Mouse (Mus musculus) heart, embryonic 13.5 days (tissue): ENCODE results near the gene Sh3bgr. TPM values are rescaled to one million over a fixed set of nuclear protein-coding genes. Genes with fewer than 3 reads are reported as not detected.

Experiments
- ATAC-seq: fragments of 200-750 bp; cut with Nextera tagmentation; 2 replicates; pipeline ENCODE4 v1.8.0; 2017; ENCODE audit warnings: moderate TSS enrichment; ENCODE audit not compliant: insufficient number of reproducible peaks, low FRiP score, low TSS enrichment; ENCODE audit errors: extremely low read depth
- H3K27ac ChIP-seq: fragments of 300-500 bp; sonication (generic); replicated peaks from 2 replicates; pipeline ENCODE4 v1.5.1; 2015; ENCODE audit warnings: moderate library complexity, mild to moderate bottlenecking, inconsistent platforms
- H3K27me3 ChIP-seq: fragments of 300-500 bp; sonication (generic); replicated peaks from 2 replicates; pipeline ENCODE4 v1.6.1; 2015; ENCODE audit warnings: mild to moderate bottlenecking, inconsistent platforms
- H3K36me3 ChIP-seq: fragments of 300-500 bp; sonication (generic); 2 replicates; pipeline ENCODE4 v1.6.1; 2015; ENCODE audit warnings: mild to moderate bottlenecking, inconsistent platforms
- H3K4me1 ChIP-seq: fragments of 300-500 bp; sonication (generic); 2 replicates; pipeline ENCODE4 v1.6.1; 2015; ENCODE audit warnings: inconsistent platforms
- H3K4me2 ChIP-seq: fragments of 300-500 bp; sonication (generic); 2 replicates; pipeline ENCODE4 v1.6.1; 2015; ENCODE audit warnings: inconsistent platforms, mild to moderate bottlenecking, moderate library complexity
- H3K4me3 ChIP-seq: fragments of 300-500 bp; sonication (generic); 2 replicates; pipeline ENCODE4 v1.5.1; 2015; ENCODE audit warnings: moderate library complexity, mild to moderate bottlenecking, inconsistent platforms
- H3K9ac ChIP-seq: fragments of 300-500 bp; sonication (generic); 2 replicates; pipeline ENCODE4 v1.6.1; 2015; ENCODE audit warnings: inconsistent platforms, mild to moderate bottlenecking, moderate library complexity
- H3K9me3 ChIP-seq: fragments of 300-500 bp; sonication (generic); 2 replicates; pipeline ENCODE4 v1.6.1; 2016; ENCODE audit warnings: inconsistent platforms
- WGBS: fragments of 180-500 bp; shearing (Covaris S2); methylation state at CpG from one replicate; pipeline ENCODE4 v1.1.7; 2015; ENCODE audit warnings: mixed read lengths; 5-methylcytosine and 5-hydroxymethylcytosine counted together
- polyA plus RNA-seq: library from polyadenylated mRNA; unstranded; fragments of >200 nt; fragmentation: Nextera tagmentation; extraction: Ambion mirVana; gene quantifications from 2 replicates; pipeline ENCODE4 v1.2.1, GENCODE M21; 2015

Sh3bgr gene
- 520 and 554 TPM in 2 replicates for polyA plus RNA-seq

GRCm38 (mm10) chr16:96199913-96200701, at the start of gene Sh3bgr:
TSS of gene Sh3bgr (plus strand) at chr16:96200450.
- Histone ChIP-seq H3K9ac (peak within 1 kb of the TSS; percentile 89), H3K36me3 (no peaks in the 10 kb centered on the region), H3K9me3 (no peaks in the 10 kb centered on the region), H3K27ac (peak within 1 kb of the TSS; percentile 97), H3K4me3 (peak within 1 kb of the TSS; percentile 60), H3K27me3 (no peaks in the 10 kb centered on the region), H3K4me1 (peaks cover 32% of the 10 kb centered on the region), H3K4me2 (peak within 1 kb of the TSS; percentile 71)
- WGBS = 1% methylated on average over 20 of the region's 20 CpGs
- peak; percentile 91 for ATAC-seq

- no peaks in the 10 kb centered on the region for H3K27me3 ChIP-seq
- H3K27ac ChIP-seq = peak overlapping the region; percentile 69
- H3K4me3 ChIP-seq = no peak overlapping the region
- H3K9me3 ChIP-seq = no peaks in the 10 kb centered on the region
- peak overlapping the region; percentile 69 for H3K9ac ChIP-seq
- ATAC-seq = no peak
- H3K4me2 ChIP-seq = no peak overlapping the region
- peaks cover 40% of the 10 kb centered on the region for H3K36me3 ChIP-seq
- WGBS = 32% methylated on average over 4 of the region's 4 CpGs
- peaks cover 52% of the 10 kb centered on the region for H3K4me1 ChIP-seq
Observed at GRCm38 (mm10) chr16:96150995-96151394, 49.3 kb upstream of the Sh3bgr start.

DNA sequence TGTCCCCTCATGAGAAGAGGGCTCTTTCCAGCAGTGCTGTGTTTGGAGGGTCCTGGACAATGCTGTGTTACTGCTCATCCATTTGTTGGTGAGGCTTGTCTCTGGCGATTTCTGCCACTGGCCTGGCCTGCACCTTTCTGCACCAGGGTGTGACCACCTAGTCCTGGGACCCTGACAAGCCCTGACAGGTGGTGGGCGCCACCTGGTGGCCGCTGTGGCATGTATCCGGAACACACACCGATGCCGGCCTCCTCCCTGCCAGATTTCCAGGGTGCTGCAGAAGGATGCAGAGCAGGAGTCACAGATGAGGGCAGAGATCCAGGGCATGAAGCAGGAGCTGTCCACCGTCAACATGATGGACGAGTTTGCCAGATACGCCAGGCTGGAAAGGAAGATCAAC, 48.7 kb upstream of the Sh3bgr start:
- H3K4me2 ChIP-seq = no peak overlapping the region
- H3K9ac ChIP-seq = peak overlapping the region; percentile 69; the same call in 1 of the 2 replicates
- ATAC-seq = no peak
- H3K27me3 ChIP-seq = no peaks in the 10 kb centered on the region
- no peaks in the 10 kb centered on the region for H3K9me3 ChIP-seq
- H3K4me1 ChIP-seq = peaks cover 47% of the 10 kb centered on the region
- no peak overlapping the region for H3K4me3 ChIP-seq
- peaks cover 45% of the 10 kb centered on the region for H3K36me3 ChIP-seq
- WGBS = 14% methylated on average over 9 of the region's 9 CpGs
- peak overlapping the region; percentile 69 for H3K27ac ChIP-seq

DNA sequence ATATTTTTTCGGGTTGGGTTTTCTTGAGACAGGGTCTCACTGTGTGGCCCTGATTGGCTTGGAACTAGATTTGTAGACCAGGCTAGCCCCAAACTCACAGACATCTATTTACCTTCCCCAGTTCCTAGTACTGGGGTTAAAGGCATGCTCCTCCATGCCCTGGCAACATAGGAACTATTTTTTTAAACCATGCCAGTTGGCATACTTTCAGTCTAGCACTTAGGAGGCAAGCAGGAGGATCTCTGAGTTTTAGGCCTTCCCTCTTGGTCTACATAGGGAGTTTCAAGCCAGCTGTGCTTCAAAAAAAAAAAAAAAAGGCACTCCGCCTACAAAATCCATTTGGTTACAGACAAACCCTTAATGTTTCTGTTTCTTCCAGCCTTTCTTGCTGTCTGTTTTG, 45.8 kb upstream of the Sh3bgr start:
- ATAC-seq = no peak
- Histone ChIP-seq H3K4me2 (no peak overlapping the region), H3K36me3 (peaks cover 54% of the 10 kb centered on the region), H3K4me3 (no peak overlapping the region), H3K27ac (no peak overlapping the region), H3K9ac (no peak overlapping the region), H3K27me3 (no peaks in the 10 kb centered on the region), H3K4me1 (peaks cover 33% of the 10 kb centered on the region), H3K9me3 (no peaks in the 10 kb centered on the region)
- 91% methylated on average over 2 of the region's 2 CpGs for WGBS

GRCm38 (mm10) chr16:96156019-96156418, 44.2 kb upstream of the Sh3bgr start:
- H3K4me2 ChIP-seq = no peak overlapping the region
- peaks cover 23% of the 10 kb centered on the region for H3K4me1 ChIP-seq
- 83% methylated on average over 8 of the region's 8 CpGs for WGBS
- no peak overlapping the region for H3K27ac ChIP-seq
- H3K4me3 ChIP-seq = no peak overlapping the region
- peaks cover 54% of the 10 kb centered on the region for H3K36me3 ChIP-seq
- no peak for ATAC-seq
- no peaks in the 10 kb centered on the region for H3K9me3 ChIP-seq
- H3K9ac ChIP-seq = no peak overlapping the region
- no peaks in the 10 kb centered on the region for H3K27me3 ChIP-seq

DNA sequence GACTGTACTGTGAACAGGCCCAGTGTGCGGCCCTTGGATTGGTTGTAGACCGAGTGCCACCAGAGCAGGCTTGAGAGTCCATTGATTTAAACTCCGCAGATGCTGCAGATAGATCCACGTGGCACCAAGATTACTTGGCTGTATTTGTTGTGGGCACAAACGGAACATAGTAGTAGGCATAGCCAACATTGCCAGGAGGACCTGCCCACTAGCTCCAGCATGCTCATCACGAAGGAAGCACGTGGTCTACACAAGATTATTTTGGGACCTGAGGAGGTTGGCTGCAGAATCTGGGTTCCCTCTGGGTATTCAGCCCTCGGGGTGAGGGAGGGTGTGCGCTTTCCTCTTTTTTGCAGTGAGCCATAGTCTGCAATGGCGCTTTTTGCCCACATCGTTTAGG, 43.1 kb upstream of the Sh3bgr start:
- Histone ChIP-seq H3K27me3 (no peaks in the 10 kb centered on the region), H3K4me3 (no peak overlapping the region), H3K9ac (no peak overlapping the region), H3K9me3 (no peaks in the 10 kb centered on the region), H3K27ac (no peak overlapping the region), H3K36me3 (peaks cover 52% of the 10 kb centered on the region), H3K4me2 (no peak overlapping the region), H3K4me1 (peaks cover 18% of the 10 kb centered on the region)
- no peak for ATAC-seq
- WGBS = 85% methylated on average over 11 of the region's 11 CpGs

DNA sequence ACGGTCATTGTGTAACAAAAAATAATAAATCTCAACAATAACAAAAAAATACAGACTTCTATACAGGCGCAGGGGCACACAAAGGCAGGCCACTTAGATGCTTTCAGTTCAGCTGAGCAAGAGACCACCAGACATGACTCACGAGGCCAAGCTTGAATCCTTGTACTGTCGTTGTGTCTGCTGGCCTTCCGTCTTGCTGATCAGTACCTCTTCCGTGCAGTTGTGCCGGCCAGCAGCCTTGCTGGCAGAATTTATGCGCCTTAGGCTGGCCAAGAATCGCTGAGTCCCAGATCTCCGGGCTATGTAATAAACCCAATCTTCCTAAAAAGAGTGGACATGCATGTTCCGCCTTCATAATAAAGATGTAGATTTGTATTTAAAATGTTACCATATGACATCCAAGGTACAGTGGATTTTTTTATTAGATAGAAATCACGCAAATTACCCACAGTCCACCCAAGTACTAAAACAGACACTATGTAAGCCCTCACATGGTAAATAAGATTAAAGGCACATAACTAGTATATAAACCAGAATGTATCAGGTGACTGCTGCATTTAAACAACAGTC, 41.7 kb upstream of the Sh3bgr start:
- peaks cover 38% of the 10 kb centered on the region for H3K36me3 ChIP-seq
- peak overlapping the region; percentile 97 for H3K9ac ChIP-seq
- peak overlapping the region; percentile 70 for H3K4me3 ChIP-seq
- H3K9me3 ChIP-seq = no peaks in the 10 kb centered on the region
- no peak for ATAC-seq
- H3K4me1 ChIP-seq = peaks cover 18% of the 10 kb centered on the region
- no peaks in the 10 kb centered on the region for H3K27me3 ChIP-seq
- 47% methylated on average over 12 of the region's 12 CpGs for WGBS
- H3K4me2 ChIP-seq = peak overlapping the region; percentile 98
- peak overlapping the region; percentile 89 for H3K27ac ChIP-seq

GRCm38 (mm10) chr16:96159091-96159731, 41.0 kb upstream of the Sh3bgr start:
- Histone ChIP-seq H3K4me1 (peaks cover 18% of the 10 kb centered on the region), H3K27me3 (no peaks in the 10 kb centered on the region), H3K9me3 (no peaks in the 10 kb centered on the region), H3K36me3 (peaks cover 32% of the 10 kb centered on the region), H3K4me2 (peak overlapping the region; percentile 98), H3K4me3 (peak overlapping the region; percentile 70), H3K27ac (peak overlapping the region; percentile 89), H3K9ac (peak overlapping the region; percentile 97)
- ATAC-seq = peak; percentile 71
- under 1% methylated on average over 67 of the region's 67 CpGs for WGBS

DNA sequence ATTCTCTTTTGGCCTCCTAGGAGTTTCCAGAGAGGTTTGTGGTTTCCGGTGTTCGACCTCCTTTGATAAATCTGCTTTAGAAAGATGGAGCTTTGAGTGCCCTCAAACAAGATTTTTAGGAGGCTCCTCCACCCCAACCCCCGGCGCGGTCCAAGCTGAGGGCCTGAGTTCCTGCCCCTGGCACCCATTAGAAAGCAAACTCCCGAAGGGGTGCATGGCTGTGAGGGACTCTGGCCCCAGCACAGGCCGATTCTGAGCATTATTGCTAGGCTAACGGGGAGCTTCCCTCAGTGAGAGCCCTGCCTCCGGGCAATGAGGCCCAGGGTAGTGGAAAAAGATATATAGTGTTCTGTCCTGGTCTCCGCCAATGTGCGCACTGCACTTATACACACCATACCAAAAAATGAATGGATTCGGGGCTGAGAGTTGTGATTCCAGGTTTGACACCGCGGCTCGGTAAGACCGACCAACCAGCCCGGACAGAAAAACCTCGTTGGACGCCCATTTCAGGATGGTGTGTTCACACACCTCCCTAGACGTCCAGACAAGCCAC, 40.4 kb upstream of the Sh3bgr start:
- no peaks in the 10 kb centered on the region for H3K9me3 ChIP-seq
- peak overlapping the region; percentile 70 for H3K4me3 ChIP-seq
- 81% methylated on average over 20 of the region's 20 CpGs for WGBS
- peak overlapping the region; percentile 98 for H3K4me2 ChIP-seq
- H3K36me3 ChIP-seq = peaks cover 25% of the 10 kb centered on the region
- peak overlapping the region; percentile 89 for H3K27ac ChIP-seq
- H3K4me1 ChIP-seq = peaks cover 18% of the 10 kb centered on the region
- peak overlapping the region; percentile 97 for H3K9ac ChIP-seq
- no peaks in the 10 kb centered on the region for H3K27me3 ChIP-seq
- no peak for ATAC-seq

DNA sequence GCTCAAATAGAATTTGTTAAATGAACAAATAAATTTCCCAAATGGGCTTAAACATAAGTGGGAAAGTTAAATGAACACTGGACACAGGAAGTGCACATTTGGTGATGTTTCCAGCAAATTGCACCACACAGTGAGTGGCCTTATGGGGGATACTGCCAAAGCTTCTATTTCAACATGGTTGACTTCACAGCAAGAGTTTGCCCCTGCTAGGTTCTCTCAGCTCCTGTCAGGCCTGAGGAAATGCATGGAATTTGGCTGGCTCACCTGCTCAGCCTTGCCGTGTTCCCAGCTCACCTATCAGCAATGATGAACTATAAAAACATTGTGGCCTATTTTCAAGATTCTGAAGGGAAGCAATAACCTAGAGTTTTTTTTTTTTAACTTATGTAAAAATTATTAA, 39.3 kb upstream of the Sh3bgr start:
- Histone ChIP-seq H3K27me3 (no peaks in the 10 kb centered on the region), H3K27ac (no peak overlapping the region), H3K9me3 (no peaks in the 10 kb centered on the region), H3K9ac (no peak overlapping the region), H3K4me2 (no peak overlapping the region), H3K4me3 (no peak overlapping the region), H3K36me3 (peaks cover 15% of the 10 kb centered on the region), H3K4me1 (peaks cover 23% of the 10 kb centered on the region)
- WGBS = 79% methylated on average over 1 of the region's 1 CpGs
- ATAC-seq = no peak

- H3K4me1 ChIP-seq = peaks cover 23% of the 10 kb centered on the region
Observed at GRCm38 (mm10) chr16:96161336-96161735, 38.9 kb upstream of the Sh3bgr start.

More at GRCm38 (mm10) chr16:96161336-96161735, 38.9 kb upstream of the Sh3bgr start:
- Histone ChIP-seq H3K27ac (no peak overlapping the region), H3K4me3 (no peak overlapping the region), H3K9me3 (no peaks in the 10 kb centered on the region), H3K36me3 (peaks cover 11% of the 10 kb centered on the region), H3K4me2 (no peak overlapping the region), H3K9ac (0 out of 2 replicates have a peak overlapping the region, but pooled peaks have one; percentile 16), H3K27me3 (no peaks in the 10 kb centered on the region)
- 76% methylated on average over 4 of the region's 4 CpGs for WGBS
- no peak for ATAC-seq
